Mouse (Mus musculus): ENCODE measurements around the gene AL607142.1. TPM values are rescaled to one million over a fixed set of nuclear protein-coding genes. Genes with fewer than 3 reads are reported as not detected.

The AL607142.1 gene
- total RNA-seq, 2 experiments from 2014 or later: not detected

Other genes starting within 250 kb of the AL607142.1 start
- gene Edn2, start 96.2 kb downstream of the AL607142.1 start, total RNA-seq (2014; fragmentation: Nextera tagmentation): not detected in 2 replicates
- gene Edn2, start 96.2 kb downstream of the AL607142.1 start, total RNA-seq (2017): not detected in 2 replicates
- gene Foxo6, start 222.4 kb downstream of the AL607142.1 start, total RNA-seq (2014; fragmentation: Nextera tagmentation): not detected in 2 replicates
- not detected in 2 replicates for gene Foxo6, start 222.4 kb downstream of the AL607142.1 start, total RNA-seq (2017)

Data from granulocyte monocyte progenitor cell, adult 5-6 weeks (primary cell).